Mouse (Mus musculus): Measurements from ENCODE around the gene Gse1. TPM values are rescaled to one million over a fixed set of nuclear protein-coding genes. Genes with fewer than 3 reads are reported as not detected.

Gene Gse1
- total and polyA plus RNA-seq, 3 experiments, result 23.6 to 128 (median 66.9) TPM

- Histone ChIP-seq H3K27me3 (ENCODE audit: control insufficient read depth in 1 of 2, insufficient read depth in 2 of 2, low read length in 2 of 2) (no peaks in the 10 kb centered on the region), H3K4me3 (ENCODE audit: control insufficient read depth in 1 of 2, insufficient read depth in 1 of 2, low read depth in 2 of 2, low read length in 2 of 2) (no peak overlapping the region), H3K79me2 (ENCODE audit: control insufficient read depth, insufficient read depth, low read length, poor library complexity) (no peaks in the 10 kb centered on the region), H3K27ac (ENCODE audit: control insufficient read depth, low read depth, low read length) (no peak overlapping the region), H3K4me1 (ENCODE audit: control insufficient read depth in 1 of 2, insufficient read depth in 2 of 2, low read length in 2 of 2) (no peaks in the 10 kb centered on the region), H3K9me3 (replicated peaks; ENCODE audit: insufficient read depth, low read length) (no peaks in the 10 kb centered on the region), H3K36me3 (ENCODE audit: control insufficient read depth in 1 of 2, insufficient read depth in 2 of 2, low read length in 2 of 2) (peaks cover 0 to 28% of the 10 kb centered on the region in 2 experiments; a peak in 2 of 4 replicates), H3K9ac (ENCODE audit: control insufficient read depth, low read depth, low read length, poor library complexity, severe bottlenecking) (no peak overlapping the region)
- no peak for DNase-seq (ENCODE audit: low read depth, low spot score)
- TF ChIP-seq RCOR1 (IDR thresholded peaks at IDR 0.05; ENCODE audit: low read depth, low read length) (no peak), JUND (IDR thresholded peaks at IDR 0.05; ENCODE audit: low read depth, low read length) (no peak), RAD21 (IDR thresholded peaks at IDR 0.05; ENCODE audit: low read depth, low read length) (no peak), USF1 (IDR thresholded peaks at IDR 0.05; ENCODE audit: low read depth, low read length) (no peak), POLR2AphosphoS2 (IDR thresholded peaks at IDR 0.05; ENCODE audit: low read length) (no peak), EP300 (IDR thresholded peaks at IDR 0.05; ENCODE audit: low read depth in 1 of 2, low read length in 2 of 2) (no peak), UBTF (IDR thresholded peaks at IDR 0.05; ENCODE audit: borderline replicate concordance, insufficient read depth, low read depth, low read length) (no peak), MYB (IDR thresholded peaks at IDR 0.05; ENCODE audit: low read depth, low read length) (no peak), ZNF384 (IDR thresholded peaks at IDR 0.05; ENCODE audit: low read depth, low read length) (no peak), GATA1 (IDR thresholded peaks at IDR 0.05; ENCODE audit: low read depth, low read length) (no peak), MYC (IDR thresholded peaks at IDR 0.05; ENCODE audit: low read depth, low read length) (no peak), MAFK (IDR thresholded peaks at IDR 0.05; ENCODE audit: borderline replicate concordance, low read depth, low read length) (no peak), MAZ (IDR thresholded peaks at IDR 0.05; ENCODE audit: low read depth, low read length) (no peak), ETS1 (IDR thresholded peaks at IDR 0.05; ENCODE audit: low read depth, low read length) (no peak), SIN3A (IDR thresholded peaks at IDR 0.05; ENCODE audit: low read length) (no peak), ELF1 (IDR thresholded peaks at IDR 0.05; ENCODE audit: low read depth, low read length) (no peak), CHD1 (IDR thresholded peaks at IDR 0.05; ENCODE audit: low read depth, low read length) (no peak)
Observed at GRCm38 (mm10) chr8:120574941-120575340, 346.7 kb downstream of the Gse1 start.

- TF ChIP-seq POLR2A (IDR thresholded peaks at IDR 0.05; ENCODE audit: control insufficient read depth in 1 of 2, insufficient read depth in 1 of 2, low read depth in 1 of 2, low read length in 2 of 2, poor library complexity in 1 of 2), result 0 out of 4 replicates have a peak, but pooled peaks of 1 of the 2 experiments have one; percentile 25
- no peak for TF ChIP-seq USF1 (IDR thresholded peaks at IDR 0.05; ENCODE audit: low read depth, low read length)
- TF ChIP-seq NRF1 (IDR thresholded peaks at IDR 0.05; ENCODE audit: insufficient read depth, low read depth, low read length, poor library complexity, severe bottlenecking), result no peak
- TF ChIP-seq HCFC1 (IDR thresholded peaks at IDR 0.05; ENCODE audit: low read depth, low read length), result no peak
- no peak for TF ChIP-seq SMC3 (IDR thresholded peaks at IDR 0.05; ENCODE audit: low read depth, low read length)
- Histone ChIP-seq H3K27ac (ENCODE audit: control insufficient read depth, low read depth, low read length) (no peak overlapping the region), H3K9ac (ENCODE audit: control insufficient read depth, low read depth, low read length, poor library complexity, severe bottlenecking) (no peak overlapping the region), H3K4me3 (ENCODE audit: control insufficient read depth in 1 of 2, insufficient read depth in 1 of 2, low read depth in 2 of 2, low read length in 2 of 2) (no peak overlapping the region), H3K9me3 (replicated peaks; ENCODE audit: insufficient read depth, low read length) (no peaks in the 10 kb centered on the region), H3K27me3 (ENCODE audit: control insufficient read depth in 1 of 2, insufficient read depth in 2 of 2, low read length in 2 of 2) (no peaks in the 10 kb centered on the region), H3K79me2 (ENCODE audit: control insufficient read depth, insufficient read depth, low read length, poor library complexity) (no peaks in the 10 kb centered on the region), H3K4me1 (ENCODE audit: control insufficient read depth in 1 of 2, insufficient read depth in 2 of 2, low read length in 2 of 2) (no peaks in the 10 kb centered on the region), H3K36me3 (ENCODE audit: control insufficient read depth in 1 of 2, insufficient read depth in 2 of 2, low read length in 2 of 2) (peaks cover 0 to 23% of the 10 kb centered on the region in 2 experiments; a peak in 2 of 4 replicates)
- no peak for DNase-seq (ENCODE audit: low read depth, low spot score)
Observed at GRCm38 (mm10) chr8:120575801-120576200, 347.5 kb downstream of the Gse1 start.

All from MEL (cell line).